Mouse (Mus musculus) erythroblast, embryonic 14.5 days (primary cell): ENCODE measurements at regions not wholly inside any gene's neighbourhood (a gene's known extent, or its start where the extent isn't known, plus 50 kb on each side); places are given as distances from the start of the nearest gene placed in this dataset.

ENCODE experiments used
- GATA1 ChIP-seq: IDR thresholded peaks from 2 replicates; pipeline ENCODE4 v1.6.1; 2012; ENCODE audit warnings: low read length, inconsistent platforms, mixed read lengths
- TAL1 ChIP-seq: IDR thresholded peaks from 3 replicates; pipeline ENCODE4 v1.6.1; 2012; ENCODE audit warnings: low read length, inconsistent platforms, mixed read lengths

GRCm38 (mm10) chr4:95146268-95146667 lies 94.2 kb upstream of the Jun start:
- TF ChIP-seq TAL1 (no peak), GATA1 (no peak)
